Mouse (Mus musculus) cortical plate, adult 2 months (tissue): ENCODE measurements at regions not wholly inside any gene's neighbourhood (a gene's known extent, or its start where the extent isn't known, plus 50 kb on each side); places are given as distances from the start of the nearest gene placed in this dataset.

Source experiments
- CTCF ChIP-seq: fragments of 200-500 bp; IDR thresholded peaks from 2 replicates; pipeline ENCODE4 v1.5.1; 2011; ENCODE audit warnings: mild to moderate bottlenecking, control low read depth, low read length; ENCODE audit not compliant: insufficient read depth; ENCODE audit errors: extremely low read depth
- POLR2A ChIP-seq: fragments of 200-500 bp; IDR thresholded peaks from 2 replicates; pipeline ENCODE4 v1.6.1; 2011; ENCODE audit warnings: mild to moderate bottlenecking, low read length, control low read depth; ENCODE audit not compliant: insufficient read depth; ENCODE audit errors: extremely low read depth

GRCm38 (mm10) chr9:91561331-91561730 lies 195.7 kb upstream of the Zic1 start:
- TF ChIP-seq CTCF (no peak), POLR2A (no peak)
